ENCODE assay signal across 13 mouse cellular contexts in the genomic region with DNA sequence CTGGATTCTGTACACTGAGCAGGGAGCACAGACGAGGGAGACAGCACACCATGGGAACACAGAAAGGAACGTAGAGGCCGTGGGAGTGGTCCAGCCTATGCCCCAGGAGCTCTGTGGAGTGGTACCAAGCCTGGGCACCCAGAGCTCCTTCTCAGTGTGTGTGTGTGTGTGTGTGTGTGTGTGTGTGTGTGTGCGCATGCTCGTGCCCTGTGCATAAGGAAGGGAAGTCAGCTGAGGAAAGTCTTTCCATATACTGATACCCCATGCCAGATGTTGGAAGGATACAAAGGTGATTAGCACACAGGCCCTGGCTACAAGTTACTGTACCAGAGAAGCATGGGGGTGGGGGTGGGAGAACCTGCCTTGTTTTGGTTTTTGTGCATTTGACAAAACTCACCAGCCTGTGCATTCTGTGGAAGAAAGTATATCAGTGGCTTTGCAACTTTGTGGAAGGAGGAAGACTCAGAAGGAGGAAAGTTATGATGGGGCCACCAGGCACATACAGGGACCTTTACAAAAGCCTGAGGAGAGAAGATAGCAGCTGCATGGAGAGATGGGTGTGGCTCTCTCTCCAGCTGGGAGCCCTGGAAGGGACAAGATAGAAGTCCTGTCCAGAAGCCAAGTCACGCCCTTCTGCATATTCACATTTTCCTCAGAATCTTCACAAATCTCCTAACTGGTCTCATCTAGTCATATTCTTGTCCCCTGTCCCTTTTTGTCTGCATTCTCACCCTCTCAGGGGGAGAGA. TPM values are rescaled to one million over a fixed set of nuclear protein-coding genes. Genes with fewer than 3 reads are reported as not detected.
DNase-seq lines count a peak whose midpoint lies in the region; ATAC-seq and TF ChIP-seq lines count a peak whose summit lies in the region.
"Had no signal": no experiment of that assay in that cellular context is flagged by ENCODE, and none has a peak within 500 bp of the region (broad histone marks: within the 10 kb centered on the region; RNA-seq: fewer than 3 reads in every experiment).

No protein-coding gene starts in this region.

- DNase-seq in hindbrain, embryonic 10.5 days (ENCODE audit: low spot score): no peak
- no peak for DNase-seq in hindbrain, embryonic 14.5 days (ENCODE audit: low spot score)
- DNase-seq in c-Kit-positive CD71-positive TER-119-negative erythroid progenitor cells, embryonic 14.5 days (ENCODE audit: low read depth): peak; percentile 75
- peak; percentile 66 to 71 for DNase-seq in spleen, postnatal 4 days (ENCODE audit: low spot score in 2 of 2)
- no peak for DNase-seq in left cerebral cortex, adult 11 months (ENCODE audit: low spot score)
- no peak for DNase-seq in kidney, postnatal 4 days
- DNase-seq in layer of hippocampus, adult 2 months (ENCODE audit: low spot score in 2 of 2): no peak
- DNase-seq: kidney, adult 2 months; right cerebral cortex, postnatal 4 days had no signal

- ATAC-seq in hindbrain, embryonic 14.5 days (ENCODE audit: low FRiP score): no peak
- ATAC-seq in liver, embryonic 12.5 days: peak; percentile 97
- ATAC-seq: midbrain, embryonic 13.5 days had no signal

- no peak overlapping the region for H3K4me2 ChIP-seq in hindbrain, embryonic 14.5 days (replicated peaks)
- peak overlapping the region; percentile 74 for H3K4me2 ChIP-seq in liver, embryonic 12.5 days
- H3K4me2 ChIP-seq: embryonic facial prominence, embryonic 12.5 days; midbrain, embryonic 13.5 days had no signal

- H3K27ac ChIP-seq in hindbrain, embryonic 10.5 days: peak overlapping the region; percentile 40; the same call in 1 of the 2 replicates
- H3K27ac ChIP-seq in hindbrain, embryonic 14.5 days: no peak overlapping the region
- H3K27ac ChIP-seq in liver, embryonic 12.5 days: peak overlapping the region; percentile 99
- H3K27ac ChIP-seq in layer of hippocampus, adult 2 months: no peak overlapping the region
- H3K27ac ChIP-seq: embryonic facial prominence, embryonic 12.5 days; midbrain, embryonic 13.5 days had no signal

- no peaks in the 10 kb centered on the region for H3K36me3 ChIP-seq in hindbrain, embryonic 10.5 days
- no peaks in the 10 kb centered on the region for H3K36me3 ChIP-seq in hindbrain, embryonic 14.5 days (replicated peaks; ENCODE audit: control insufficient read depth, insufficient read depth)
- no peaks in the 10 kb centered on the region for H3K36me3 ChIP-seq in liver, embryonic 12.5 days
- H3K36me3 ChIP-seq: embryonic facial prominence, embryonic 12.5 days; midbrain, embryonic 13.5 days had no signal

- H3K9ac ChIP-seq in hindbrain, embryonic 14.5 days: no peak overlapping the region
- H3K9ac ChIP-seq in liver, embryonic 12.5 days: peak overlapping the region; percentile 69
- H3K9ac ChIP-seq: embryonic facial prominence, embryonic 12.5 days; midbrain, embryonic 13.5 days had no signal

- H3K4me1 ChIP-seq in hindbrain, embryonic 10.5 days (replicated peaks): peaks cover 6% of the 10 kb centered on the region
- no peaks in the 10 kb centered on the region for H3K4me1 ChIP-seq in hindbrain, embryonic 14.5 days (replicated peaks; ENCODE audit: control insufficient read depth, insufficient read depth, low read length)
- peaks cover 86% of the 10 kb centered on the region for H3K4me1 ChIP-seq in liver, embryonic 12.5 days
- H3K4me1 ChIP-seq: embryonic facial prominence, embryonic 12.5 days had no signal

- H3K4me3 ChIP-seq in hindbrain, embryonic 10.5 days: no peak overlapping the region
- H3K4me3 ChIP-seq in hindbrain, embryonic 14.5 days (replicated peaks; ENCODE audit: low read length): no peak overlapping the region
- H3K4me3 ChIP-seq in liver, embryonic 12.5 days: peak overlapping the region; percentile 38
- no peak overlapping the region for H3K4me3 ChIP-seq in layer of hippocampus, adult 2 months
- H3K4me3 ChIP-seq: embryonic facial prominence, embryonic 12.5 days; midbrain, embryonic 13.5 days had no signal

- peaks cover 35% of the 10 kb centered on the region for H3K27me3 ChIP-seq in hindbrain, embryonic 10.5 days (ENCODE audit: insufficient read depth, poor library complexity, severe bottlenecking)
- no peaks in the 10 kb centered on the region for H3K27me3 ChIP-seq in hindbrain, embryonic 14.5 days (ENCODE audit: control insufficient read depth, insufficient read depth, low read length)
- peaks cover 41% of the 10 kb centered on the region for H3K27me3 ChIP-seq in liver, embryonic 12.5 days (replicated peaks)

- WGBS in hindbrain, embryonic 10.5 days: 71% methylated on average over 6 of the region's 6 CpGs
- 80% methylated on average over 6 of the region's 6 CpGs for WGBS in hindbrain, embryonic 14.5 days
- WGBS in liver, embryonic 12.5 days (ENCODE audit: insufficient replicate concordance): 36% methylated on average over 6 of the region's 6 CpGs

- no peaks in the 10 kb centered on the region for H3K9me3 ChIP-seq in hindbrain, embryonic 10.5 days
- no peaks in the 10 kb centered on the region for H3K9me3 ChIP-seq in hindbrain, embryonic 14.5 days (ENCODE audit: control insufficient read depth, low read length)
- H3K9me3 ChIP-seq in liver, embryonic 12.5 days (replicated peaks): no peaks in the 10 kb centered on the region
- H3K9me3 ChIP-seq: embryonic facial prominence, embryonic 12.5 days; midbrain, embryonic 13.5 days had no signal

- TF ChIP-seq CTCF in layer of hippocampus, adult 2 months (conservative IDR thresholded peaks at IDR 0.05): no peak

RNA-seq across cellular contexts. Expression of gene Pkp1, which starts 22.4 kb away (rescaled TPM):
- 0.20 TPM in 1 of 2 replicates, not detected in the other for polyA plus RNA-seq in hindbrain, embryonic 10.5 days (2016; fragmentation: Nextera tagmentation; extraction: Ambion mirVana)
- polyA plus RNA-seq in hindbrain, embryonic 14.5 days (2014; fragmentation: Nextera tagmentation; extraction: Ambion mirVana): not detected in 2 replicates
- not detected in 2 replicates for polyA plus RNA-seq in liver, embryonic 12.5 days (2016; fragmentation: Nextera tagmentation; extraction: Ambion mirVana)
- not detected for total RNA-seq in layer of hippocampus, adult 2 months (2021)
- total RNA-seq: neutrophil, adult 5-6 weeks had no signal
- polyA plus RNA-seq: midbrain, embryonic 13.5 days had no signal

Comparison
In these comparisons a context has a peak if more than half of its experiments do, and no peak if none do; other contexts are left out.
1. H3K27ac ChIP-seq: peak in hindbrain, embryonic 10.5 days (single experiment) and liver, embryonic 12.5 days (single experiment); none in hindbrain, embryonic 14.5 days (single experiment) and layer of hippocampus, adult 2 months (single experiment).
2. DNase-seq: peak in c-Kit-positive CD71-positive TER-119-negative erythroid progenitor cells, embryonic 14.5 days (single experiment) and spleen, postnatal 4 days (2 of 2); none in hindbrain, embryonic 10.5 days (single experiment), hindbrain, embryonic 14.5 days (single experiment), left cerebral cortex, adult 11 months (single experiment), kidney, postnatal 4 days (0 of 2) and layer of hippocampus, adult 2 months (0 of 2).